Mouse (Mus musculus) adrenal gland, postnatal 4 days (tissue): Measurements from ENCODE around the gene Hgd. TPM values are rescaled to one million over a fixed set of nuclear protein-coding genes. Genes with fewer than 3 reads are reported as not detected.
A peak's percentile ranks its signal among the peaks of the same experiment; 100 is the strongest.

ENCODE experiments used
- DNase-seq, 2 experiments: peaks; one replicate each; pipeline ENCODE4 v3.0.0; 2021 to 2022; ENCODE audit warnings: low spot score in 2 of 2, mixed read lengths in 2 of 2
- total RNA-seq, 2 experiments: library from RNA; stranded (reverse); gene quantifications; 2 replicates each; pipeline ENCODE4 v1.2.3; 2021

Hgd gene
- total RNA-seq, 2 experiments from 2014 or later, result 4.0 to 16.9 TPM

DNA sequence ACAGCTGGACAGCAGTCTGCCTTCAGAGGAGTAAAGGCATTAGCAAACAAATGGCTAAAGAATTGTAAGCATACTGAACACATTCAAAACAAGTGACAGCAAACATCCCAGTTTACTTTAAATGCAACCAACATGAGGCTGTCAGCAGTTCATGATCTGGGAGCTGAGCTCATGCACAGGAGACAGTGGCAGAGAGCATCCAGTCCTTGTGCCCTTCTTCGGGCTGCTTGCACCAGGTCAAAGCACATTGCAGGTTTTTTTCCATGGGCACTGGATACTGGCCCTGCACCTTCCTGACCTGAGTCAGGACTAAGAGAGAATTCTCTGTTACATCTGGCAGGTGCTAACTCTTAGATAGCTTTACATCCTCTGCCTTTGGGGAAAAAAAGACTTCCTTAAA lies 362 bp upstream of the Hgd start:
- no peak for DNase-seq

DNA sequence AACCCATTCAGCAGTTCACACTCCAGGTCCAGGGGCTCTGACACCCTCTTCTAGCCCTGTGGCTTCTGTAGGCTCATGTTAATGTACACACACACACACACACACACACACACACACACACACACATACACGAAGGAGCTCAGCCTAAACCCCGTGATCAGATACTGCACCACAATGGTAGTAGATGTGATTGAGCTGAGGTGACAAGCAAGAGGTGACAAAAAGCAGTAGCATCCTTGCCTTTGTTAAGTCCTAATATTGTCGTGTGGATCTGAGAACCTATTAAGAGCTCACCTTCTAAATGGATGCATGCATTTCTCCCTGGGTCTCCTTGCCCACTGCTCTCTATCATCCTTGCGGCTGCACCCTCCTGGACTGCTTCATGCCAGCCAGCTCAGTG lies 698 bp downstream of the Hgd start:
- no peak for DNase-seq

DNA sequence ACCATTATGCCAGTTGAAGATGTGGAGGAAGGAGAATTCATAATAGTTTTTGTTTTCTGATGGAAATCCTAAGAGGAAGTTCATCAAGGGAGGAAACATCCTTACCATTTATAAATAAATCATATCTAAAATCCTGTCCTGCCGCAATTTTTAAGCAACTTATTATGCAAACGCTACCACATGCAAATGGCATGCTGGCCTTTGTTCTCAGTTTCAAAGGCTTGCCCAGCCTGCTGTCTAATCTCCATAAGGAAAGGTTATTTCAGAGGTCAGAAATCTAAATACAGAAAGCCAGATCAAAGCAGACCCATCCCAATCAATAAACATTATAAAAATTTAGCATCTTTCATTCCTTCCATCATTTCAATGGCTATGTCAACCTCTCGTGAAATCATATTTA lies 1.9 kb downstream of the Hgd start:
- DNase-seq, result no peak

DNA sequence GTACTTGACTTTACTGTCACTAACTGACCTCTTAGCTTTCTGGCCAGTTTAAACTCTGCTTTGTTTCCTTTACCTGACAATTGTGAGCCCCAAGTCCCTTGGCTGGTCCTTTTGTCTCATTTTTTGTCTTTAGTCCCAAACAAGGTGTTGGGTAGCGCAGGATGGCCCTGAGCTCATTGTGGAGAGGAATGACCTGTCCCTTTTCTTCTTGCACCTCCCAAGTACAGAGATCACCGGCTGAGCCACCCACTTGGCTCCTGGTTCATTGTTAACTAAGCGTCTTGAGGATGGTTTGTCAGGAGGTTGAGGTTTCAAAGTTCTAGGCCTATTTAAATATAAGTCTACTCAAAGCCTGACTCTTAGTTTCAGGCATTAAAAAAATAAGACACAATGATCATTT lies 3.4 kb downstream of the Hgd start:
- DNase-seq, result no peak

DNA sequence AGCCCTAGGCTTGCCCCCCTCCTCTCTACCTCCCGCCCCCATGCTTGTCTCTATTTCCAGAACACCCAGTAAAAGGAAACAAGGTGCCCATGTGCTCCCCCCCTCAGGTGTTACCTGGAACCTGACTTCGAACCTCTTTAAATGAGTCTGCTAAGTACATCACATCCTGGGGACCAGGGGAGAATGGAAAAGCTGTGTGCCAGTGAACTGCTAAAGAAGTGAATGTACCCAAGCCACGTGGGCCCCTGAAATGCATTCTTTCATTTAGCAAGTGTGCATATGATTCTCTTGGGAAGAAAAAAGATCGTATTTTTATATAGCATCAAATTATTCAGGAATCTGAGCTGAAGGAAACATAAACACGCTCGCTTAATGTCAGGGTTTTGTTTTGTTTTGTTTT lies 3.8 kb downstream of the Hgd start:
- no peak for DNase-seq

DNA sequence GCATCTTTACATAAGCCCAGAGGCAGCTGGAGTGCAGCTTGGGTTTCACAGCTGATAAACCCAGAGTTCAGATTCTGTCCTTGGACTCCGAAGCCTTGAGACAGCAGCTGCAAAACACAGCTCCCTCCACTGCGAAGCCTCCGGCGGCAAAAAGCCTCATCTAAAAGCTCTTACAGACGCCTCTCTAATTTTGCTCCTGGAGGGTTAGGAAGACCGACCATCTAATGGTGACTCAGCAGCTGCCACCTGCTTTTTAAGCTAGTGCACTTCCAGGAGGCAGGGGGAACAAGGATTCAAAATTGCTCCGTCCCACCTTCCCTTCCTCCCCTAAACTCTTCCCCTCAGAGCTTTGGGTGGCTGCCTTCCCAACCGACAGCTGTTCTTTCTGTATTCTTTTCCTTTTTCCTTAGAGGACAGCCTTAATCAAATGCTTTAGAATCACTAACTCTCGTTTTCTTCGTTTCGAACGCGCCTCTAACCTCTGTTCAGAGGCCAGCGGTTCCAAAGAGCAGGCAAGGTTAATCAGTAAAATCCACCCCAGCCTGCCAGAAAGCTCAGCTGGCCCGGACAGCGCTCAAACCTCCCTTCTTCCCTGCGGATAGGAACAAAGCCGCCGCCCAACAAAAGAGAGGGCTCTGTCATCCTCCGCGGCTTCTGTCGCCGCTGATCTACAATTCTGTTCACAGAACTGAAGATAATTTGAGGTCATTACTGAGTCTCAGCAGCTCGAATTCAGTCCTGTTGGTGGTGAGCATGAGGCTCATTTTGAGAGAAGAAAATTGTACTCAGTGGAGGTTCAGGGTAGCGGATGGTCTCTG lies 4.5 kb downstream of the Hgd start:
- DNase-seq, result peak in 1 of 2 experiments; percentile 11

DNA sequence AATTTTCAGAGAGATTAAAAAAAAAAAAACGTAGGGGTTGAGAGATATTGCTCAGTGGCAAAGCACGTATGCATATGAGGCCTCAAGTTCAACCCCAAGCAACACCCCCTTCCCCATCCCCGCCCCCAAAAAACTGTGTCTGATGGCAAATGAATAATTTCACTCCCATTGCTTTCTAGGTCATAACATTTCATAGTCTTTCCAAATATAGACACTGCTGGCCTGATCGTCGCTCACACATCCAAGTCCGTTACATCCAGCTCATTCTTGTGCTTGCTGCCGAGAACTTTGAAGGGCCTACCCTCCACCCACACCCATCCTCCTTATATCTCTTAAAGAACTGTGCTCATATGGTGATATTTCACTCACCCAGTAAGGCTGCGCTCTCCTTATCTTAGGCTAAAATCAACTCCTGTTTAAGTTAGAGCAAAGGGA lies 5.2 kb downstream of the Hgd start:
- no peak for DNase-seq

DNA sequence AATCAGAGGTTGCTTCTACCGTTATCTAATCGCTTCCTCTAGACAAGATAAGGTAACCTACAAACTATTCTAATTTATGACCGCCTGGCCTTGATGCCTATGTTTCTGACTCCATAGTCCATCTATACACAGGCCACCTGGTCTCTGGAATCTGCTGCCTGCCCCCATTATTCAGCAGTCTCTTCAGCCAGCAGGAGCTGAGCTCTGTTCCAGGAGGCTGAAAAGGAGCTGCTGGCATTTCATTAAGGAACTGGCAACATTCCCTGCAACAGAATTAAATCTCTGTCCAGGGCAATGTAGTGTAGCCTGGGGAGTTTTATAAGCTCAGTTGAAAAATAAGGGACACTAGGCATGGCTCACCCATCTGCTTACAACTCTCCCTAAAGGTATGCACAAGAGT lies 11.0 kb downstream of the Hgd start:
- DNase-seq, result no peak

DNA sequence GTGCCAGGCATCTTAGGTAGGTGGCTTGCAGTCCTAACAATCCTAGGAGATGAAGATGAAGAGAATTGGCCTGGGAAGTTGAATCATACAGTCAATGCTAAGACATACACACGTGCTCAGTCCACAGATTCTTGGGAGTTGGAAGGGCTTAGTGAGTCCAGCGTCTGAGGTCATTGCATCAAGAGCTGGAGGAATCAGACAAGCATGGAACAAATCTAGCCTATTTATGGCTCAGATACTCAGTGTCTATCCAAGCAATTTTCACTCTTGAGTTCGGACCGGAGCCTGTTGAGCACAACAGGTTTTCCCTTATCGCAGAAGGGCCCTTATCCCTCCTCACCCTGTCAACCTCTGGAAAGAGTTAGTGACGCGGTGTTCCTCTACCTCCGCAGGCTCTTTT lies 11.6 kb downstream of the Hgd start:
- no peak for DNase-seq

DNA sequence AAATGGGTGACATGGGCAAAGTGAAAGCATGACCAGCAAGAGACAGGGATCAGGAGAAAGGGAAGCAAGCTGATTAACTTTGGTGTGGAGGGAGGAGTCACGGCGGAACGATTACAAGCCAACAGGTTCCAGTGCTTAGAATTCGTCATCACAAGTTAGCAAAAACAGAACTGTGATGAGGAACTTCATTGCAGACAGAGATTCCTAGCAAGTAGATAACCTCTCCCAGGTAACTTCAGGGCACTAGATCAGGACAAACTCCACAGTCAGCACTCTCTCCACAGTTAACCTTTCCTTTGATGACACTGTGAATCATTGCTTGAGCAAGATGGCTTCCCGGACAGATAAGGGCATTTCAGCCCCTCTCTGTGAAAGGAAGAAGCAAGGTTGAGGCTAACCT lies 17.5 kb downstream of the Hgd start:
- DNase-seq, result no peak

DNA sequence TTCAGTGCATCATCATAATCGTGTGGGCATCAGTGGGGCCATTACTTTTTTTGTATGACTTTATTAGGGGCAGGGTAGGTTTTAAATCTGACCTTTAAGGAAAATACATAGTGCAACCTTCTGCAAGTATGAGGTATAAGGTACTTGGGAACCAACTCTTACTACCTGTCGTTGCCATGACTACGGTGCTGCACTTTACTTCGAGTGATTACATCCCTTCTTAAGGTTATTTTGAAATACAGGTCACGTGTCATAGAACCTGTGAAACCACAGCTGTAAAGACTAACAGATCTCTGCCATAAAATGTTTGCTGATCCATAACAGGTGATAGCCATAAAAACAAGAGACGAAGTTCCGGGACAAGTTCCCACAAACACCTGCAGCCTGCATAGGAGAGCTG lies 18.5 kb downstream of the Hgd start:
- DNase-seq, result no peak

DNA sequence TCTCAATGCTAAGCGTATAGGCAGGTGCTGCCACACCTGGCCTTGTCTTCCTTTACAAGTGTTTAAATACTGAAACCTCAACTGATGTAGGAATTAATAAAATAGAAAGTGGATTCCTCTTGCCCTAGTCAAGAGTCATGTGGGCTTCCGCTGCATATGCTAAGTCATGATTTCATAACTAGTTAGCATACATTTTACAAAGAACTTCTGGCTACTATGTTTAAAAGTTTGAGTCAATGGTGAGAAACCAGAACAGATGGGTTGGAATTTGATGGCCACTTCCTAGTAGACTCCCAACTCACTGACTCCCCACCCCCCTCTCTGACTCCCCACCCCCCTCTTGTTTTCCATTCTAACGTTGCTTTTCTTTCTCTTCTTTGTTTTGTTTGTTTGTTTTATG lies 19.4 kb downstream of the Hgd start:
- no peak for DNase-seq

DNA sequence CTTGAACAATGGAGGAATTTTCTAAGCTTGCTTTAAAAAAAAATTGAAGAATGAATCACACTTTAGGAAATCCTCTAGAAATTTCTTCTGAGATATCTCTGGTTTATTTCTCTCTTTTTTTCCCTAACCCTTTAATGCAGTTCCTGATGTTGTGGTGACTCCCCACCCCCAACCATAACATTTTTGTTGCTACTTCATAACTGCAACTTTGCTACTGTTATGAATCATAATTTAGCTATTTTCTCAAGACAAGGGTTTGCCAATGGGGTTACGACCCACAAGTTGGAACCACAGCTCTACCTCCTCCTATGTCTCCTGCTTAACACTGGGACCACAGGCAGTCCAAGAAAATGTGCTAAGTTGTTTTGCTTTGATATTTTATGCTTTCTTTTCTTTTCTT lies 23.5 kb downstream of the Hgd start:
- DNase-seq, result no peak

DNA sequence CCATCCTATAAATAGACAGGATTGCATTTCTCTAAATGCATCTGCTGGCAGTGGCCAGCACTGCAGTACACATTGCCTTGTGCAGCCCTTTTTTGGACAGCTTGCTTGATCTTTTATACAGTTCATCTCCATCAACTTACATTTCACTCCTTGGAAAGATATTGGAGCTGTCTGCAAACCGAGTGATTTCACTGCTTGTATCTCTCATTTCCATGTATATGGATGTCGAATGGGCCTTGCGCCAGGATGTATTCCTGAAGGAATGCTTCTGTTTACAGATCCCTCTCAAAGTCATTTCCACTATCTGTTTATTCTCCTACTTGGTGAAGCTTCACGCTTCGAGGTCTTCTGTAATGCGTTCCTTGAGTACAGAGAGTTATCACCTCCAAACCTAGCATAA lies 24.3 kb downstream of the Hgd start:
- no peak for DNase-seq

DNA sequence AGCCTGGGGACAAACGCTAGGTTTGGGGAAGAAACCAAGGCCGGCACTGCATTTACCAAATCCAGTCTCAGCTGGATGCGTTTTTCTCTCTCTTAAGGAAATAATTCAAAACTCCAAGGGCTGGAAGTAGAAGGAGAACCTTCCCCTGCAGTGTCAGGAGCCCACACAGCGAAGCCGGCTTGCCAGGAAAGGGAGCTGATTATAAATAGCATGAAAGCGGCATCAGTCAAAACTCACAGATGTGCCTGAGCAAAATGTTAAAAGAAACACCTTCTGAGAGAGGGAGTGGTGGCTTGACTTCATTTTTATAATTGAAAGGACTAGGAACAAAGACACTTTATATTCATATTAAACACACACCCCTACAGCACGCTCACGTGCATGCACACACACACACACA lies 30.4 kb downstream of the Hgd start:
- no peak for DNase-seq

DNA sequence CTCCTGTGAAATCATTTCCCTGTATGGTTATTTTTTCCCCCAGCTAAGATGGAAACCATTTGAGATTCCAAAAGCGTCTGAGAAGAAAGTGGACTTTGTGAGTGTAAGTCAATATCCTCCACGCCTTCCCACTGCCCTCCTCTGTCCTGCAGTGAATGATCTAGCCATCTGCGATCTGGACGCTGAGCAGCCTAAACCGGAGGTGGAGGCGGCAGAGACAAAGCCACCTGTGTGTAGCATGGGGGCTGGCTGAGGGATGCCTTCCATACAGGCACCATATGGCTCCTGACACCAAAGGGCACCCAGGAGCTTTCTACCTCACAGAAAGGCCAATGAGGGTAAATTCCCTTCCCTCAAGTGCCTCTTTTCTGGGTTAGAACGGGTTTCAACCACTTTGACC lies 31.1 kb downstream of the Hgd start:
- DNase-seq, result no peak

DNA sequence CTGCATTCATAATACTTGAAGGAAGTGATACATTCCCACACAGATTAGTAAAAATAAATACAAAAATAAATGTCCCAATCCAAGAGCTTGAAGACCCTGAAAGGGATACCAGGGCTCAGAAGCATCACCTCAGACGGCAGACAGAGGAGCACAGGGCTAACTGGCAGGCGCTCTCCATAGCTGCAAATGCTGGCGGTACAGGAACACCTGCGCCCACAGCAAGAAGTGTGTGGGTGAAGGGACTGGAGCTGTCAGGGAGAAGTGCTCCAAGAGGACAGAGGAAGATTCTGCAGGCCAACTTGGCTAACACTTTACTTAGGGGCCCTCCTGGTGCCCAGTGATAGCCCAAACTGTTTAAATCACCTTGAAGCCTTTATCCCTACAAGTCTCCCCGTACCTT lies 32.1 kb downstream of the Hgd start:
- DNase-seq, result no peak

DNA sequence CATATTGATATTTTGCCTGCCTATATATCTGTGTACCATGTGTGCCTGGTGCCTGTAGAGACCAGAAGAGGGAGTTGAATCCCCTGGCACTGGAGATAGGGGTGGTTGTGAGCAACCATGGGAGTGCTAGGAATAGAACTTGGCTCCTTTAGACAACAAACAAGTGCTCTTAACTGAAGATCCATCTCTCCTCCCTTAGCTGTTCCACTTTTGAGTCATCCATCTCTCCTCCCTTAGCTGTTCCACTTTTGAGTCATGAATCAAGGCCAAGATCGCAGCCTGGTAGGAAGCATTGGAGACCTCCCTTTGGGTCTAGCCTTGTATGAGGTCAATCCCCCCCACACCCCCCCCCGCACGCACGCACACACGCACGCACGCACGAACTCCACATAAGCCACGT lies 34.6 kb downstream of the Hgd start:
- no peak for DNase-seq

DNA sequence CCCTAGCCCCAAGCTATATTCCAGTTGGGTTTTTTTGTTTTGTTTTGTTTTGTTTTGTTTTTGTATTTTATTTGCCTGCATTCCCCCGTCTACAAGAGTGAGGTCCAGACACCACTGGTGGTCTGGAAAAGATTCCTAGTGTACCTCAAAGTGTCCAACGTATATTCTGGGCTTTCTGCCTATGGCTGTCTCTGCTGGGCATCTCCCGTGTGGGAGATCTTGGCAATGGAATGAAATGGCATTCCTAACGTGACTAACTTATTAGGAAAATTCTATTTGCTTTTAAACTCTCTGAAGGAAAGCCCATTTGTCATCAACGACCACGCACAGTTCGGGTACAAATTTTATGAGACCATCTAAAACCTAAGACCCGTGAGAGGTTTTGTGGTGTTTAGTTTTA lies 35.5 kb downstream of the Hgd start:
- DNase-seq, result no peak

DNA sequence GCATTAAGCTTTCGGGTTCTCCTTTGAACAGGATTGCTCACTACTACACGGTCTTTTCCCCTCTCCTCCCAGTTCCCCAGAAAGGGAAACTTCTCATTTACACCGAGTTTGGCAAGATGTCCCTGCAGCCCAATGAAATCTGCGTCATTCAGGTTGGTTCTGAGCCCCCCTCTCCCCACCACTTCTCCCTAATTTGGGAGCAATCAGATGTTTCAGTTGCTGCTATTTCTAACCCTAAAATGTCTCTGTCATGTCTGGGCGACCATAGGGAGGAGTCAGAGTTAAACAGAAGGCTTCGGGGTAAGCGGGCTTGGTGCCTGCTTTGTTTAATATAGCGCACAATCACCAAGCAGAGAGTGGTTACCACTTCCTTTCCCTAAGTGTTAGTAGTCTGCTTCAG lies 36.2 kb downstream of the Hgd start:
- DNase-seq, result no peak

DNA sequence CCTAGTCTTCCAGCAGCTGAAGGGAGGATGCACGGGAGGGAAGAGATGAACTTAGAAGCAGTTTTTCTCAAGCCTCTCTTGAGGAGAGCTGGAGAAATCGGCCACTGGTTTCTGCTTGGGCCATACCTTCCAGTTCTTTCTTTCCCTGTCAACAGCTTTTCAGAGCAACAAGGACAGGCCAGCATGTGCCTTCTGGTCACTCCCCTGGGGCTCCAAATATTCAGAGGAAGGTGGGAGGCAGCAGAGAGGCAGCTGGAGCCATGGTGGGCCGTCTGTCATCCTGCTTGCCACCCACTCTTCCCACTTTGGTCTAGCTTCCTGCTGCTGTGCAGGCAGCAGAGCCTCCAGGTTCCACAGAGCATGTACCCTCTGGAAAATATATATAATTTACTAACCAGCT lies 37.7 kb downstream of the Hgd start:
- DNase-seq, result no peak

DNA sequence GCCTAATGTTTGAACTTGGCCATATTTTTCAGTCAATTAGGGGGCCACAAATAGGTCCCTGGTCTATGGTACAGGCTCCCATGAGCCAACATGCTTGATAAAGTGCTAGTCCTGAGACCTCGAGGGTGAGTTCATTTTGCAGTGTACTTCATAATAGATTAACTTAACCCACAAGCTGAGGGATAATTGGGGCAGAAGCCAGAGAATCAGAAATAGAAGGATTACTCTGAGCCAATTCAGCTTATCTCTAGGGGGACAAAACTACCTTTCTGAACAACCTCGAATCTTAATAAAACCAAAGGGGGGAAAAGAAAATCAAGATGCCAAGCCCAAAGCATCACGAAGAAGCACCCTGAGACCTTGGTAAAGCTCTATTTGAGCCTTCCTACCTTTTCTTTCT lies 42.5 kb downstream of the Hgd start:
- no peak for DNase-seq

DNA sequence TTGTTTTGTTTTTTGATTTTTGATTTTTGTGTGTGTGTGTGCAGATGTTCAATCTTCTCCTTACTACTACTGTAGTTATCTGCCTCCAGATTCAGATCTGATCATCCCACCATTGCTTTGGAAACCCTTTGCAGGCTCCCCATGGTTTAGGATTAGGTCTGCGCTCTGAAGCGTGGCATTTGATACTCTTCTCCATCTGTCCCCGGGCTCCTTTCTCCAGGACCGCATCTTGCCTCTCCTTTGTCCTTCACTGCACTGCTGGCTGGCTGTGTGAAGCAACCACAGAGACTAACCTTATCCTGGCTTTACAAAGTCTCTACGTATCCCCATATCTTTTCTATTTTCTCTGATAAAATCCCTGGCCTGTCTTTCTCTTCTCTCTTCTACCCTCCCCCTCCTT lies 43.0 kb downstream of the Hgd start:
- DNase-seq, result no peak
